Mouse (Mus musculus): ENCODE data around the gene Sec11a. TPM values are rescaled to one million over a fixed set of nuclear protein-coding genes. Genes with fewer than 3 reads are reported as not detected.

Sec11a gene
- polyA plus RNA-seq, 1 experiment from 2014 or later: 193 TPM

- Histone ChIP-seq H3K36me3 (peaks cover 62% of the 10 kb centered on the region), H3K9me3 (no peaks in the 10 kb centered on the region), H3K4me3 (no peak overlapping the region; the same call in 1 of the 2 replicates), H3K4me1 (replicated peaks) (peaks cover 54% of the 10 kb centered on the region), H3K27me3 (no peaks in the 10 kb centered on the region), H3K9ac (no peak overlapping the region), H3K27ac (replicated peaks) (no peak overlapping the region), H3K4me2 (peak overlapping the region; percentile 78)
- 64% methylated on average over 1 of the region's 1 CpGs for WGBS
- no peak for ATAC-seq (ENCODE audit: low read depth)
Observed at GRCm38 (mm10) chr7:80864151-80864550, 83.4 kb downstream of the Sec11a start.

DNA sequence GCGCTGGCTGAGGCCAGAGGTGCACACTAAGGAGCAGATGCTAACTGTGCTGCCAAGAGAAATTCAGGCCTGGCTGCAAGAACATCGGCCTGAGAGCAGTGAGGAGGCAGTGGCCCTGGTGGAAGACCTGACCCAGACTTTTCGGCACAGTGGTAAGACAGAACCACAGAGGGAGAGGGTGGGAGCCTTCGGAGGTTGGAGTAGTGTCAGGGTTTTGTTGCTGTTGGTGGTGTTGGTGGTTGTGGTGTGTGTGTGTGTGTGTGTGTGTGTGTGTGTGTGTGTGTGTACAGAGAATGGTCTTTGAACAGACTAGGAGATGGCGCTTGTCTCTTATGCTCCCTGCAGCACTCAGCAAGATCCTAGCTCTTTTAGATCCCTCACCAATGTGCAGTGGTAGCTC, 84.1 kb downstream of the Sec11a start:
- WGBS: 93% methylated on average over 5 of the region's 5 CpGs
- H3K4me2 ChIP-seq: peak overlapping the region; percentile 78
- H3K4me1 ChIP-seq (replicated peaks): peaks cover 54% of the 10 kb centered on the region
- no peak overlapping the region for H3K27ac ChIP-seq (replicated peaks)
- H3K36me3 ChIP-seq: peaks cover 56% of the 10 kb centered on the region
- H3K27me3 ChIP-seq: no peaks in the 10 kb centered on the region
- H3K4me3 ChIP-seq: peak overlapping the region; percentile 12; the same call in 1 of the 2 replicates
- H3K9me3 ChIP-seq: no peaks in the 10 kb centered on the region
- peak overlapping the region; percentile 53 for H3K9ac ChIP-seq
- no peak for ATAC-seq (ENCODE audit: low read depth)

DNA sequence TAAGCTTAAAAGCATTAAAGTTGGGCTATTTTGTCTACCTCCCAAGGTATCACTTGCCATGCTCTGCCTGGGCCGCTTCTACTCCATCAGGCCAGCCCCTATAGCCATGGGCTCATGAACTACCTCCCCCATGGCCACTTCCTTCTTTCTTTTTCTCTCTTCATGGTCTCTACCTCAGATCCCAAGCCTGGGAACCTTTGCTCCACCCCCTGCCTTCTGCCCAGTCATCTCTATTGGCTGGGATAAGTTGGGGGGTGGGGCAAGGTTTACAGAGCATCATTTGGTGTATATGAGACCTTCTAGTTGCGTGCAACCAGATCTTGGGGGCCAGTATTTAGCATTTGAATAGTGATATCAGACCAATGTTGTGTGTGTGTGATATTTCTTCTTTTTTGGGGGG, 85.1 kb downstream of the Sec11a start:
- Histone ChIP-seq H3K36me3 (peaks cover 46% of the 10 kb centered on the region), H3K27me3 (no peaks in the 10 kb centered on the region), H3K27ac (replicated peaks) (no peak overlapping the region), H3K9ac (no peak overlapping the region), H3K9me3 (no peaks in the 10 kb centered on the region), H3K4me1 (replicated peaks) (peaks cover 54% of the 10 kb centered on the region), H3K4me3 (peak overlapping the region; percentile 82), H3K4me2 (peak overlapping the region; percentile 78)
- 87% methylated on average over 2 of the region's 2 CpGs for WGBS
- no peak for ATAC-seq (ENCODE audit: low read depth)

- peak within 1 kb of the TSS; percentile 82 for H3K4me3 ChIP-seq
- peak; percentile 98 for ATAC-seq (ENCODE audit: low read depth)
- WGBS: 0% methylated on average over 38 of the region's 40 CpGs
- H3K9me3 ChIP-seq: no peaks in the 10 kb centered on the region
- peak within 1 kb of the TSS; percentile 86 for H3K9ac ChIP-seq
- peak within 1 kb of the TSS; percentile 91 for H3K27ac ChIP-seq (replicated peaks)
- no peaks in the 10 kb centered on the region for H3K27me3 ChIP-seq
- H3K4me2 ChIP-seq: peak within 1 kb of the TSS; percentile 78
- peaks cover 29% of the 10 kb centered on the region for H3K36me3 ChIP-seq
- H3K4me1 ChIP-seq (replicated peaks): peaks cover 43% of the 10 kb centered on the region
Observed at GRCm38 (mm10) chr7:80860729-80861274, 86.8 kb downstream of the Sec11a start, which contains the start of gene Zscan2. Zscan2 (plus strand) TSS chr7:80860920.

DNA sequence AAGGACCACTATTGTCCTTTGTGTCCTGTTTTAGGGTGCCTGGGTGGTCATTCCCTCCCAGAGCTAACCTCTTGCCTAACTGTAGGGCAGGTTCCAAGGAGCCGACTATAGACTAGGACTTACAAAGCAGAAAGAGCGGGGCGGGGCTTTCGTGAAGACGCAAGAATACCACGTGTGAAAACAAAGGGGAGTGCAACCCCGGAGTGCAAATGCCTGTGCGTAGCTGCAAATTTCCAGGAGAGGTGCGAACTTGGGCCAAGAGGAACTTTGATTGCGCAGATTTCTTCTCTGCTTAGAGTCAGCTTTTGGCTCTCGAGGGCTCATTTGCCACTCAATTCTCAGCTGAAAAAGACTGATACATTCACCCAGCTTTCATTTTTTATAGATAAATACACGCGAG, 87.4 kb downstream of the Sec11a start:
- WGBS: under 1% methylated on average over 13 of the region's 13 CpGs
- ATAC-seq (ENCODE audit: low read depth): peak; percentile 82

DNA sequence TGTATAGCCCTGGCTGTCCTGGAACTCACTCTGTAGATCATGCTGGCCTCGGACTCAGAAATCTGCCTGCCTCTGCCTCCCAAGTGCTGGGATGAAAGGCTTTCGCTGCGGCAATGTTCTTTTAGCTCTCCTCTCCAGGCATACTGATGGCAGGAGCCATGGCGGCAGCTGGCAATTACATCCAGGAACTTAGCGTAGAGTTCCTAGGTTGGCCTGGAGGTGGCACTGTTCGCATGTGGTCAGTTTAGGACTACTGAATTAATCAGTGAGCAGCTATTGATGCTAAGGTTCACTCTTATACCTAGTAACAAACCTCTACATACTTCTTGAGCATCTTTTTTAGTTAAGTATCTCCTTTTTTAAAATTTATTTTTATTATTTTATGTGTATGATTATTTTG, 90.4 kb downstream of the Sec11a start:
- Histone ChIP-seq H3K27ac (replicated peaks) (no peak overlapping the region), H3K27me3 (no peaks in the 10 kb centered on the region), H3K9ac (no peak overlapping the region), H3K4me1 (replicated peaks) (peaks cover 7% of the 10 kb centered on the region), H3K9me3 (no peaks in the 10 kb centered on the region), H3K4me2 (no peak overlapping the region), H3K4me3 (no peak overlapping the region), H3K36me3 (no peaks in the 10 kb centered on the region)
- no peak for ATAC-seq (ENCODE audit: low read depth)
- WGBS: 28% methylated on average over 6 of the region's 6 CpGs

More for the DNA sequence above, 87.4 kb downstream of the Sec11a start:
- Histone ChIP-seq H3K36me3 (peaks cover 23% of the 10 kb centered on the region), H3K4me2 (peak overlapping the region; percentile 78), H3K27ac (replicated peaks) (0 out of 2 replicates have a peak overlapping the region, but pooled peaks have one; percentile 30), H3K27me3 (no peaks in the 10 kb centered on the region), H3K4me3 (peak overlapping the region; percentile 82), H3K9me3 (no peaks in the 10 kb centered on the region), H3K9ac (peak overlapping the region; percentile 79), H3K4me1 (replicated peaks) (peaks cover 38% of the 10 kb centered on the region)

- H3K4me2 ChIP-seq: no peak overlapping the region
- H3K9me3 ChIP-seq: no peaks in the 10 kb centered on the region
- H3K27me3 ChIP-seq: no peaks in the 10 kb centered on the region
- no peak overlapping the region for H3K27ac ChIP-seq (replicated peaks)
- H3K9ac ChIP-seq: no peak overlapping the region
- no peak for ATAC-seq (ENCODE audit: low read depth)
- H3K36me3 ChIP-seq: no peaks in the 10 kb centered on the region
- H3K4me1 ChIP-seq (replicated peaks): no peaks in the 10 kb centered on the region
- no peak overlapping the region for H3K4me3 ChIP-seq
Observed at GRCm38 (mm10) chr7:80855316-80855715, 92.3 kb downstream of the Sec11a start.

Other genes with a start within 250 kb of the Sec11a start
- gene Iqgap1, start 121.8 kb downstream of the Sec11a start, polyA plus RNA-seq (2015; fragmentation: Nextera tagmentation; extraction: Ambion mirVana): 19.7 and 22.3 TPM in 2 replicates
- 5.3 and 5.4 TPM in 2 replicates for gene Zscan2, start 86.9 kb downstream of the Sec11a start, polyA plus RNA-seq (2015; fragmentation: Nextera tagmentation; extraction: Ambion mirVana)
- gene Wdr73, start 46.5 kb downstream of the Sec11a start, polyA plus RNA-seq (2015; fragmentation: Nextera tagmentation; extraction: Ambion mirVana): 36.3 and 43.3 TPM in 2 replicates
- gene Nmb, start 42.7 kb downstream of the Sec11a start, polyA plus RNA-seq (2015; fragmentation: Nextera tagmentation; extraction: Ambion mirVana): 5.5 and 7.5 TPM in 2 replicates
- gene Zfp592, start 45.9 kb upstream of the Sec11a start, polyA plus RNA-seq (2015; fragmentation: Nextera tagmentation; extraction: Ambion mirVana): 9.2 and 9.4 TPM in 2 replicates
- gene Alpk3, start 109.8 kb upstream of the Sec11a start, polyA plus RNA-seq (2015; fragmentation: Nextera tagmentation; extraction: Ambion mirVana): 0.23 and 0.29 TPM in 2 replicates
- not detected in 2 replicates for gene Slc28a1, start 167.0 kb upstream of the Sec11a start, polyA plus RNA-seq (2015; fragmentation: Nextera tagmentation; extraction: Ambion mirVana)

Measured in neural tube, embryonic 13.5 days (tissue).